Mouse (Mus musculus) gastrocnemius, postnatal 25 days (tissue): ENCODE measurements at regions not wholly inside any gene's neighbourhood (a gene's known extent, or its start where the extent isn't known, plus 50 kb on each side); places are given as distances from the start of the nearest gene placed in this dataset.

Source experiments
- DNase-seq: peaks from one replicate; pipeline ENCODE4 v3.0.0; 2022

GRCm38 (mm10) chr8:89324462-89325247 lies 280.7 kb upstream of the Sall1 start:
- DNase-seq, result no peak

DNA sequence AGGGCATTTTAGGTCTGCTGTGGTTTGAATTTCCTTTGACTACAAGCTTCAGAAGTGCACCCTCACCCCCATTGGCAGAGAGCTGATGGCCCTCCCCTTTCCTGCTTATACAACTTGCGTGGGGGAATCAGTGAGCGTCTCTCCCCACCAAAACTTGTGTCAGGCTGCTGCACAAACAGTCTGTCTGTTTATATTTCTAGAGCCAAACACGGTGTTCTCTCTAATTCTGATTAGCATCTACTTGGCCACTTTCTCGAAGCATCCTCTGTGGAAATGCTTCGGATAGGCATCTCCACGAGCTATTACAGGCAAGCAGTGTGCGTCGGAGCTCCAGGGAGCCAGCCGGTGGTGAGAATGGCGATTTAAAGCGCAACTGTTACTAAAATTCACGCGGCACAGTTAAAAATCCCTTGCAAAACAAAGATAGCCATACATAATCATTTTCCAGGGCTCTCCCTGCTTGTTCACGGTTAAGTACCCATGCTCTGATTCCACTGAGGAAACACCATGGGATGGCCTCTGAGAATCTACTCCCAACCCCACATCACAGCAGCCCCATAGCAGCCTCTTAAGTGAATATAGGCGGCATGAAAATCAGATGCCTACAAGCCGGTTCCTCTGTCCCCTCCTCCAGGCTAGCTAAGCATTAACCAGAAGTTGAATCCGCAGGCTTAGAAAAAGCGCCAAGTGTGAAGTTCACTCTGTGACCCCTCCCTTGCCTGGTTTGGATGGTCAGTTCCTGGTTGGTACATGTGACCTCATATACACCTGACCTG lies 273.7 kb upstream of the Sall1 start:
- no peak for DNase-seq

DNA sequence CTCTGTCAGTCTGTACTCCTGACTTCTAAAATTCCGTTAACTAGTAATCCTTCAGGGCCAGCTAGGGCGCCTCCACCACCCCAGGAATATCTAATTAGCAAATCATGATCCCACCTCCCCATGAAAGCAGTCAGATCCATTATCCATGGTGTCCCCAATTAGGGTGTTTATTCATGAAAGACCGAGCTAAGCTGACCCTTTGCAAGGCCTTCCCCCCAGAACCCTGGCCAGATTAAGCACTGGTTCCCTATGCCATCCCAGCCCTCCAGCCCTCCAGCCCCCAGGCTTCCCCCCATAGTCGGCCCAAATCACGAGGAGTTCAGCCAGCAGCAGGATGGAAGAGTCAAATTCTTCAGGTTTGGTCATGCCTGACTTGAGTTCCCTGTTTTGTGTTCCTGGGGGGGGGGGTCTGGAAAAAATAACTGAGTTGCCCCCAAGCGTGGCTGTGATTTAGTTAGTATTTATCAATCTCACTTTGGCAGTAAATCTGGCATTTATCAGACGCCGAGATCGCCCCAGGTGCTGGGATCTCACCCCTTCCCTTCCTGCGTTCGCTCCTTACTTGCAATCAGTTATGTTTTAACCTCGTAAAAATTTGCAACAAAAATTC lies 272.7 kb upstream of the Sall1 start:
- no peak for DNase-seq

GRCm38 (mm10) chr8:89314907-89315306 lies 270.9 kb upstream of the Sall1 start:
- DNase-seq, result no peak

GRCm38 (mm10) chr8:89310696-89311214 lies 266.8 kb upstream of the Sall1 start:
- no peak for DNase-seq

DNA sequence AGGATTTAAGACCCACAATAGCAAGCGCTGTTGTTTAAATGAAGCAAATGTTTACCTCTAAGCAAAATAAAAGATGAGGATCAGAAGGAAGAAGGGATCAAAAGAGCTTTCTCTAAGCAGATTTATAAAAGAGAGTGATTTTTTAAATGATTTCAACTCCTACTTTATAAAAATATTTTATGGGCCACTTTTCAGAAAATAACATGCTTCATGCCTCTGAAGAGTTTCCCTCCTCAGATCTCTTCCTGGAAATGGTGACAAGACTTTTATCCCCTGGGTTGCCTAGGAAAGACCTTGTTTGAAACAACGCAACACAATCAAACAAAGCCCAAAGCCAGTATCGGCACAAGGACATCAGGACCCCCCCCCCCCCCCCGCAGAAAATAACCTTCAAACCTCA lies 265.6 kb upstream of the Sall1 start:
- no peak for DNase-seq

DNA sequence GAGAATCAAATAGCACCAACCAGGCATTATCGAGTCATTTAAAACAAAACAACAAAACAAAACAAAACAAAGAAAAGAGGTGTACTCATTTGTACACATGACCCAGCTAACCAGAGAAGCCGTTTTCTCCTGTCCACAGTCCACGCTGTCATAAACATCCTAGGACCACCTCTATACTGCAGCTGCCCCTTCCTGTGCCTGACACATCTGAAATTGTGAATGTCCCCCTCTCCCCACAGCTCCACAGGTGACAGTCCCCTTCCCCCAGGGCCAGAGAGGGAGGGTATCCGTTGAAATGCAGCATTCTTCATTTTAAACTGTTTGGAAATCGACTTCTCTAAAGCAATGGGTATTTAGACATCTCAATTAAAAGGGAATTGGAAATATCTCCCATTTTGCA lies 265.0 kb upstream of the Sall1 start:
- no peak for DNase-seq

DNA sequence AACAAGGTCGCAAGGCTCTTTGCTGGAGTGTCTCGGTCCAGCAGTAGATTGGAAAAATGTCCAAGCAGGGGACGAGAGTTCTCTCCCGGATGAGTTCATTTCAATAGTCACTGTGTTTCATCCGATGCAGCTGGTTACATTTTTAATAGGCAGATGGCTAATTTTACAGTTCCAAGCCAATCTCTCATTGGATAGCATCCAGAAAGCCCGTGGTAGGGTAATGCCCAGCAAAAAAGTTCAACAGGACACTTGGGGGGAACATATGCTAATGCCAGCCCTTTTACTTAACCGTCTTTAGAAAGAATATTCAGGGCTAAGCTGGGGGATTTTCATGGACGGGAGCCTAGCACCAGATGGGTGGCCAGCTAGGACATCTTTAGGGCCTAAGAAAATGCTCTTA lies 264.6 kb upstream of the Sall1 start:
- no peak for DNase-seq

GRCm38 (mm10) chr8:89307601-89308000 lies 263.6 kb upstream of the Sall1 start:
- no peak for DNase-seq

- DNase-seq, result no peak
Measured at GRCm38 (mm10) chr8:89307085-89307484, 263.1 kb upstream of the Sall1 start.

GRCm38 (mm10) chr8:89304116-89304515 lies 260.2 kb upstream of the Sall1 start:
- DNase-seq, result no peak

- no peak for DNase-seq
Measured at GRCm38 (mm10) chr8:89303326-89303725, 259.4 kb upstream of the Sall1 start.

GRCm38 (mm10) chr8:89299637-89300036 lies 255.7 kb upstream of the Sall1 start:
- DNase-seq, result no peak

- DNase-seq, result no peak
Measured at GRCm38 (mm10) chr8:89295686-89296085, 251.7 kb upstream of the Sall1 start.

GRCm38 (mm10) chr8:89289017-89289416 lies 245.1 kb upstream of the Sall1 start:
- no peak for DNase-seq

- DNase-seq, result no peak
Measured at GRCm38 (mm10) chr8:89284871-89285564, 241.1 kb upstream of the Sall1 start.

GRCm38 (mm10) chr8:89283105-89284096 lies 239.4 kb upstream of the Sall1 start:
- DNase-seq, result no peak

GRCm38 (mm10) chr8:89279844-89280243 lies 235.9 kb upstream of the Sall1 start:
- no peak for DNase-seq

- no peak for DNase-seq
Measured at GRCm38 (mm10) chr8:89279142-89279541, 235.2 kb upstream of the Sall1 start.

DNA sequence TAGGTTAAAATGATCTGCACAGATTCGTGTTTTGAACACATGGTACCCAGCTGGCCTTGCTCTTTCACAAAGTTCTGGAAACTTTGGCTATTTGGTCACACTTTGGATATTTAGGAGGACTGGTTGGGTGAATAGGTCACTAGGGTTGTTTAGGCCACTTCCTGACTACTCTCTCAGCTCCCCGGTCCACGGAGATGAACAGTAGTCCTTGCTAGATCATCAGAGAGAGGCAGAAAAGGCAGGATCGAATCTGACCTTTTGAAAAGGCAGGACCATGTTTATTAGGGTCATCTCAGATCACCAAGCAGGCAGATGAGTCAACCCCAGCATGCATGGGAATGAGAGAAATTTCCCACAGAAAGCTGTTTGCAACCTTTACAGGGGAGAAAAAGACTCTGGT lies 229.3 kb upstream of the Sall1 start:
- no peak for DNase-seq

DNA sequence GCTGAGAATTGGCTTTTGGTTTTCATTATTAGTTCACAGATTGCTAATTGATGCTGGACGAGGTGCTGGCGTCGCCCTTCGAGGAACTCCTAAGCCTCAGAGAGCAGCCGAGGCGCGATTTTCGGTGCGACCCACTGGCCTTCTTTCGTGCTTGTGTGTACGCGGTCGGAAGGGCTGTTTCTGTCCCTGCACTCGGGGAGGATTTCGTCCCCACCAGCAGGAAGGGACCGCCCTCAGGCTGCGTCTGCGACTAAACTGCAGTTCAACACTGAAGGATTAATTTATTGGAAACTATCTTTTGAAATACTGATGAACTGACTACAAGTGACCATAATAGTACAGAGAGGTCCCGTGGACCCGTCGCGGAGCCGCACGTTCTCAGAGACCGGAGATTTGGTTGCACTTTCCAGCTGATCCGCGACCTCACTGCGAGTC lies 228.4 kb upstream of the Sall1 start:
- DNase-seq, result no peak
